Mouse (Mus musculus): ENCODE measurements around the gene Zfp869.
A peak's percentile ranks its signal among the peaks of the same experiment; 100 is the strongest.
"Not testable (repeated sequence)": the region's sequence is repeated elsewhere in the genome, so short reads cannot be mapped to it uniquely, and the experiment has no call there.

The Zfp869 gene

GRCm38 (mm10) chr8:69710624-69711023, at the start of gene Zfp869:
TSS of gene Zfp869 (minus strand) at chr8:69710724.
- H3K4me3 ChIP-seq (replicated peaks; ENCODE audit: low read length); H3K4me1 ChIP-seq (replicated peaks; ENCODE audit: low read depth, low read length); H3K27me3 ChIP-seq (ENCODE audit: insufficient read depth, low read length): not testable (repeated sequence)
- Histone ChIP-seq H3K36me3 (ENCODE audit: insufficient read depth, low read length) (peaks cover 16% of the 10 kb centered on the region; the same call in 1 of the 2 replicates), H3K9me3 (ENCODE audit: low read length) (peaks cover 41% of the 10 kb centered on the region)

GRCm38 (mm10) chr8:69758316-69758715, 47.8 kb upstream of the Zfp869 start:
- peaks cover 60% of the 10 kb centered on the region for H3K4me1 ChIP-seq (replicated peaks; ENCODE audit: low read depth, low read length)
- peaks cover 39% of the 10 kb centered on the region for H3K36me3 ChIP-seq (ENCODE audit: insufficient read depth, low read length)
- H3K27me3 ChIP-seq (ENCODE audit: insufficient read depth, low read length) = no peaks in the 10 kb centered on the region
- no peak for TF ChIP-seq POU5F1 (IDR thresholded peaks at IDR 0.05; ENCODE audit: borderline replicate concordance, low read length)
- TF ChIP-seq NANOG (IDR thresholded peaks at IDR 0.05; ENCODE audit: borderline replicate concordance, low read length) = no peak
- TF ChIP-seq CTCF (conservative IDR thresholded peaks at IDR 0.05; ENCODE audit: low read length) = no peak
- no peak overlapping the region for H3K4me3 ChIP-seq (replicated peaks; ENCODE audit: low read length)
- H3K9me3 ChIP-seq (ENCODE audit: low read length) = no peaks in the 10 kb centered on the region

GRCm38 (mm10) chr8:69752437-69752836, 41.9 kb upstream of the Zfp869 start:
- H3K27me3 ChIP-seq (ENCODE audit: insufficient read depth, low read length) = no peaks in the 10 kb centered on the region

GRCm38 (mm10) chr8:69749544-69750454, 39.3 kb upstream of the Zfp869 start, which contains the start of gene Zfp963:
TSS of gene Zfp963 (minus strand) at chr8:69749970.
- H3K9me3 ChIP-seq (ENCODE audit: low read length) = no peaks in the 10 kb centered on the region
- no peaks in the 10 kb centered on the region for H3K27me3 ChIP-seq (ENCODE audit: insufficient read depth, low read length)
- H3K4me3 ChIP-seq (replicated peaks; ENCODE audit: low read length) = peak within 1 kb of the TSS; percentile 90
- H3K4me1 ChIP-seq (replicated peaks; ENCODE audit: low read depth, low read length) = peaks cover 17% of the 10 kb centered on the region
- no peaks in the 10 kb centered on the region for H3K36me3 ChIP-seq (ENCODE audit: insufficient read depth, low read length)
- TF ChIP-seq CTCF (conservative IDR thresholded peaks at IDR 0.05; ENCODE audit: low read length) (no peak), POU5F1 (IDR thresholded peaks at IDR 0.05; ENCODE audit: borderline replicate concordance, low read length) (no peak), NANOG (IDR thresholded peaks at IDR 0.05; ENCODE audit: borderline replicate concordance, low read length) (no peak)

More at GRCm38 (mm10) chr8:69752437-69752836, 41.9 kb upstream of the Zfp869 start:
- peaks cover 26% of the 10 kb centered on the region for H3K4me1 ChIP-seq (replicated peaks; ENCODE audit: low read depth, low read length)
- TF ChIP-seq CTCF (conservative IDR thresholded peaks at IDR 0.05; ENCODE audit: low read length) (no peak), NANOG (IDR thresholded peaks at IDR 0.05; ENCODE audit: borderline replicate concordance, low read length) (no peak), POU5F1 (IDR thresholded peaks at IDR 0.05; ENCODE audit: borderline replicate concordance, low read length) (no peak)
- H3K36me3 ChIP-seq (ENCODE audit: insufficient read depth, low read length) = peaks cover 4% of the 10 kb centered on the region; the same call in 1 of the 2 replicates
- no peak overlapping the region for H3K4me3 ChIP-seq (replicated peaks; ENCODE audit: low read length)
- no peaks in the 10 kb centered on the region for H3K9me3 ChIP-seq (ENCODE audit: low read length)

GRCm38 (mm10) chr8:69741231-69741630, 30.7 kb upstream of the Zfp869 start:
- TF ChIP-seq NANOG (IDR thresholded peaks at IDR 0.05; ENCODE audit: borderline replicate concordance, low read length) (no peak), CTCF (conservative IDR thresholded peaks at IDR 0.05; ENCODE audit: low read length) (no peak), POU5F1 (IDR thresholded peaks at IDR 0.05; ENCODE audit: borderline replicate concordance, low read length) (no peak)
- no peak overlapping the region for H3K4me3 ChIP-seq (replicated peaks; ENCODE audit: low read length)
- H3K4me1 ChIP-seq (replicated peaks; ENCODE audit: low read depth, low read length) = no peaks in the 10 kb centered on the region
- H3K36me3 ChIP-seq (ENCODE audit: insufficient read depth, low read length) = no peaks in the 10 kb centered on the region
- no peaks in the 10 kb centered on the region for H3K9me3 ChIP-seq (ENCODE audit: low read length)
- no peaks in the 10 kb centered on the region for H3K27me3 ChIP-seq (ENCODE audit: insufficient read depth, low read length)

GRCm38 (mm10) chr8:69740763-69741162, 30.2 kb upstream of the Zfp869 start:
- no peak for TF ChIP-seq POU5F1 (IDR thresholded peaks at IDR 0.05; ENCODE audit: borderline replicate concordance, low read length)
- TF ChIP-seq CTCF (conservative IDR thresholded peaks at IDR 0.05; ENCODE audit: low read length) = no peak
- no peak for TF ChIP-seq NANOG (IDR thresholded peaks at IDR 0.05; ENCODE audit: borderline replicate concordance, low read length)

GRCm38 (mm10) chr8:69735495-69735894, 25.0 kb upstream of the Zfp869 start:
- H3K4me1 ChIP-seq (replicated peaks; ENCODE audit: low read depth, low read length) = no peaks in the 10 kb centered on the region
- no peaks in the 10 kb centered on the region for H3K36me3 ChIP-seq (ENCODE audit: insufficient read depth, low read length)
- no peaks in the 10 kb centered on the region for H3K27me3 ChIP-seq (ENCODE audit: insufficient read depth, low read length)
- 0 out of 2 replicates have a peak, but pooled peaks cover 4% of the 10 kb centered on the region for H3K9me3 ChIP-seq (ENCODE audit: low read length)
- H3K4me3 ChIP-seq (replicated peaks; ENCODE audit: low read length) = no peak overlapping the region
- no peak for TF ChIP-seq POU5F1 (IDR thresholded peaks at IDR 0.05; ENCODE audit: borderline replicate concordance, low read length)
- TF ChIP-seq CTCF (conservative IDR thresholded peaks at IDR 0.05; ENCODE audit: low read length) = no peak
- TF ChIP-seq NANOG (IDR thresholded peaks at IDR 0.05; ENCODE audit: borderline replicate concordance, low read length) = no peak

More at GRCm38 (mm10) chr8:69740763-69741162, 30.2 kb upstream of the Zfp869 start:
- Histone ChIP-seq H3K4me3 (replicated peaks; ENCODE audit: low read length) (no peak overlapping the region), H3K27me3 (ENCODE audit: insufficient read depth, low read length) (no peaks in the 10 kb centered on the region), H3K4me1 (replicated peaks; ENCODE audit: low read depth, low read length) (no peaks in the 10 kb centered on the region), H3K9me3 (ENCODE audit: low read length) (no peaks in the 10 kb centered on the region), H3K36me3 (ENCODE audit: insufficient read depth, low read length) (no peaks in the 10 kb centered on the region)

- peak overlapping the region; percentile 78 for H3K4me3 ChIP-seq (replicated peaks; ENCODE audit: low read length)
- no peaks in the 10 kb centered on the region for H3K27me3 ChIP-seq (ENCODE audit: insufficient read depth, low read length)
- no peaks in the 10 kb centered on the region for H3K36me3 ChIP-seq (ENCODE audit: insufficient read depth, low read length)
- H3K9me3 ChIP-seq (ENCODE audit: low read length) = peaks cover 54% of the 10 kb centered on the region
- H3K4me1 ChIP-seq (replicated peaks; ENCODE audit: low read depth, low read length) = no peaks in the 10 kb centered on the region
- TF ChIP-seq CTCF (conservative IDR thresholded peaks at IDR 0.05; ENCODE audit: low read length) (no peak), NANOG (IDR thresholded peaks at IDR 0.05; ENCODE audit: borderline replicate concordance, low read length) (no peak), POU5F1 (IDR thresholded peaks at IDR 0.05; ENCODE audit: borderline replicate concordance, low read length) (no peak)
Observed at GRCm38 (mm10) chr8:69717232-69717580, 6.7 kb upstream of the Zfp869 start.
